Mouse (Mus musculus): ENCODE data around the gene Lin54. TPM values are rescaled to one million over a fixed set of nuclear protein-coding genes. Genes with fewer than 3 reads are reported as not detected.

The Lin54 gene
- polyA plus RNA-seq, 1 experiment from 2014 or later, result 10.4 TPM

GRCm38 (mm10) chr5:100396753-100397152 is 103.7 kb downstream of the Lin54 start:
- Histone ChIP-seq H3K27ac (no peak overlapping the region), H3K9me3 (no peaks in the 10 kb centered on the region), H3K4me1 (no peaks in the 10 kb centered on the region), H3K4me3 (no peak overlapping the region), H3K36me3 (peaks cover 95% of the 10 kb centered on the region), H3K27me3 (ENCODE audit: insufficient read depth, poor library complexity, severe bottlenecking) (no peaks in the 10 kb centered on the region)
- DNase-seq (ENCODE audit: low spot score), result no peak
- WGBS, result 94% methylated on average over 3 of the region's 3 CpGs

GRCm38 (mm10) chr5:100393681-100394080 is 106.8 kb downstream of the Lin54 start:
- H3K9me3 ChIP-seq, result no peaks in the 10 kb centered on the region
- H3K27me3 ChIP-seq (ENCODE audit: insufficient read depth, poor library complexity, severe bottlenecking), result no peaks in the 10 kb centered on the region
- H3K36me3 ChIP-seq, result peaks cover 99% of the 10 kb centered on the region
- H3K4me1 ChIP-seq, result no peaks in the 10 kb centered on the region
- H3K4me3 ChIP-seq, result no peak overlapping the region
- DNase-seq (ENCODE audit: low spot score), result no peak
- H3K27ac ChIP-seq, result no peak overlapping the region
- 96% methylated on average over 3 of the region's 3 CpGs for WGBS

GRCm38 (mm10) chr5:100392436-100392955 is 107.9 kb downstream of the Lin54 start:
- no peak overlapping the region for H3K4me3 ChIP-seq
- H3K27ac ChIP-seq, result no peak overlapping the region
- H3K36me3 ChIP-seq, result peaks cover 98% of the 10 kb centered on the region
- no peaks in the 10 kb centered on the region for H3K27me3 ChIP-seq (ENCODE audit: insufficient read depth, poor library complexity, severe bottlenecking)
- no peaks in the 10 kb centered on the region for H3K4me1 ChIP-seq
- WGBS, result 92% methylated on average over 20 of the region's 20 CpGs
- no peaks in the 10 kb centered on the region for H3K9me3 ChIP-seq
- DNase-seq (ENCODE audit: low spot score), result no peak

Small RNA genes within 50 kb of the gene (microRNA-seq; reads per million reads assigned to microRNA genes)
- gene Gm23222, result not detected

Other genes starting within 250 kb of the Lin54 start
- 156 and 180 TPM in 2 replicates for gene Sec31a, start 84.4 kb downstream of the Lin54 start, polyA plus RNA-seq (2016; fragmentation: Nextera tagmentation; extraction: Ambion mirVana)
- gene Cops4, start 17.7 kb upstream of the Lin54 start, polyA plus RNA-seq (2016; fragmentation: Nextera tagmentation; extraction: Ambion mirVana), result 172 and 203 TPM in 2 replicates
- 8.5 and 15.2 TPM in 2 replicates for gene Plac8, start 71.6 kb upstream of the Lin54 start, polyA plus RNA-seq (2016; fragmentation: Nextera tagmentation; extraction: Ambion mirVana)
- 64.2 and 67.1 TPM in 2 replicates for gene Coq2, start 174.5 kb upstream of the Lin54 start, polyA plus RNA-seq (2016; fragmentation: Nextera tagmentation; extraction: Ambion mirVana)
- gene Hpse, start 219.1 kb upstream of the Lin54 start, polyA plus RNA-seq (2016; fragmentation: Nextera tagmentation; extraction: Ambion mirVana), result 0.67 and 1.7 TPM in 2 replicates

Data from heart, embryonic 10.5 days (tissue).